Mouse (Mus musculus): ENCODE data around the gene Kif1b.

DNA sequence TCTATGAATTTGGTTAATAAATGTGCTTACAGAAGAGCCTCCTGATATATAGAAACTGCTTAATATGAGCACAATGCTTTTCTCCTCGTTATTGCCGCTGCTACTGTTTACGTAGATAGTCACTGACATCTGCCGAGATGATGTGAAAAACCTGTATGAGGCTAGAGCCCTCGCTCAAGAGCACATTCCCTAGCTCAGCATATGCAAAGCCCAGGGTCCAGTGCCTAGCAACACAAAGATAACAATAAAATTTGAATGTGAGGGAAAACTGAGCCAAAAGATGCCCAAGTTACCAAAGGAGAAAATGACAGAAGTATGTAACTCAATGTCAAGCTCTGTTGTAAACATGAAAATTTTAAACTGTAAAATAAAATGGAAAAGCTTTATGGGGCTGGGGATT lies 4.0 kb downstream of the Kif1b start:
- no peak for TF ChIP-seq CTCF (IDR thresholded peaks at IDR 0.05; ENCODE audit: borderline replicate concordance, extremely low read depth, insufficient read depth, insufficient read length)
- no peak for TF ChIP-seq POLR2A (IDR thresholded peaks at IDR 0.05; ENCODE audit: borderline replicate concordance, extremely low read depth, insufficient read depth, insufficient read length, poor library complexity, severe bottlenecking)

Data from brain, embryonic 14.5 days (tissue).